Mouse (Mus musculus): ENCODE data around the gene Ugt2b36. TPM values are rescaled to one million over a fixed set of nuclear protein-coding genes. Genes with fewer than 3 reads are reported as not detected.
"Not testable (repeated sequence)": the region's sequence is repeated elsewhere in the genome, so short reads cannot be mapped to it uniquely, and the experiment has no call there.

The Ugt2b36 gene
- total RNA-seq (2017) = not detected in 3 replicates

GRCm38 (mm10) chr5:87092346-87093027 is at the start of gene Ugt2b36:
Gene Ugt2b36 (minus strand): TSS chr5:87092555.
- no peak for ATAC-seq (replicated peaks; ENCODE audit: insufficient number of reproducible peaks, low FRiP score, low TSS enrichment, poor library complexity, severe bottlenecking)

DNA sequence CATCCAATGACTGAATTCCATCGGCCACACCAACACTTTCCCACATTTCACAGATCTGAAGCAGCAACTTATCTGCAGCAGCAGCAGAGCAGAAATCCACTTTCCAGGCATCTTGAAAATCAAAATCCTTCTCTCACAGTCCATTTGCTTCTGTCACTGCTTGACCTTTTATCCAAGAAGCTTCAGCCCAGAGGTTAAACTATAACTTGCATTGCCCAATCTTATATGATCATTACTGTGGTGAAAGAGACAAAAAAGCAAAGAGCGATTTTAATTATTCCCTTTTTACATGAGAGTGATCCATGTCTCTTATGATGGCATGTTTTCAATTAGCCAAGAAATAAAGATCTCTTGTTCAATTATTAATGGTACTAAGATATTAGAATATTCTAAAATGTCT is 47.8 kb upstream of the Ugt2b36 start, which contains the start of gene Ugt2b5:
Gene Ugt2b5, minus strand, starts transcription at position 123 of the 400 bp plus-strand sequence.
- ATAC-seq (replicated peaks; ENCODE audit: insufficient number of reproducible peaks, low FRiP score, low TSS enrichment, poor library complexity, severe bottlenecking) = not testable (repeated sequence)

GRCm38 (mm10) chr5:87103697-87104096 is 11.3 kb upstream of the Ugt2b36 start:
- ATAC-seq (replicated peaks; ENCODE audit: insufficient number of reproducible peaks, low FRiP score, low TSS enrichment, poor library complexity, severe bottlenecking) = not testable (repeated sequence)

- no peak for ATAC-seq (replicated peaks; ENCODE audit: insufficient number of reproducible peaks, low FRiP score, low TSS enrichment, poor library complexity, severe bottlenecking)
Measured at GRCm38 (mm10) chr5:87091111-87091510, 1.2 kb downstream of the Ugt2b36 start.

- no peak for ATAC-seq (replicated peaks; ENCODE audit: insufficient number of reproducible peaks, low FRiP score, low TSS enrichment, poor library complexity, severe bottlenecking)
Measured at GRCm38 (mm10) chr5:87089264-87089663, 3.1 kb downstream of the Ugt2b36 start.

- ATAC-seq (replicated peaks; ENCODE audit: insufficient number of reproducible peaks, low FRiP score, low TSS enrichment, poor library complexity, severe bottlenecking) = no peak
Measured at GRCm38 (mm10) chr5:87086269-87086668, 6.1 kb downstream of the Ugt2b36 start.

- ATAC-seq (replicated peaks; ENCODE audit: insufficient number of reproducible peaks, low FRiP score, low TSS enrichment, poor library complexity, severe bottlenecking) = no peak
Measured at GRCm38 (mm10) chr5:87030624-87031023, 61.7 kb downstream of the Ugt2b36 start.

DNA sequence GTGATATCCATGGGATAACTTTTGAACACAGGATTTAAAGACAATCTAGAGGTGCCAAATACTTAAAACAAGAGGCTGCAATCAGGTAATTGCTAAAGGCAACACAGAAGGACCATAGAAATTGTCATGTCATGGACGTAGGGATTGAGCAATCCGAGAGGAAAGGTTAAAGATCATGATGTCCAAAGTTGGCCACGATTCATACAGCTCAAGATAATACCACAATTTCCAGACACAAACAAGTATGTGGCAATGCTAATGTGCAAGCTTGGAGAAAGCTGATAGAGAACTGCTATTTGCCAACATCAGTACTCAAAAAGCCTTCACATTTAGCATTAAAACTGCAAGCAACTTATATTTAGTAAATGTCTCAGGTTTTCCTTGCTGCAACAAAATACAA is 65.0 kb downstream of the Ugt2b36 start:
- no peak for ATAC-seq (replicated peaks; ENCODE audit: insufficient number of reproducible peaks, low FRiP score, low TSS enrichment, poor library complexity, severe bottlenecking)

Other genes with a start within 250 kb of the Ugt2b36 start
- not detected in 3 replicates for gene Ugt2b34, start 185.6 kb downstream of the Ugt2b36 start, total RNA-seq (2017)
- gene Ugt2b1, start 166.0 kb downstream of the Ugt2b36 start, total RNA-seq (2017) = not detected in 3 replicates
- gene Ugt2b35, start 91.7 kb downstream of the Ugt2b36 start, total RNA-seq (2017) = not detected in 3 replicates
- not detected in 3 replicates for gene Ugt2b5, start 47.8 kb upstream of the Ugt2b36 start, total RNA-seq (2017)
- gene Ugt2b37, start 162.2 kb upstream of the Ugt2b36 start, total RNA-seq (2017) = not detected in 3 replicates
- not detected in 3 replicates for gene Ugt2a3, start 244.6 kb upstream of the Ugt2b36 start, total RNA-seq (2017)

Data from monocyte, adult 5-6 weeks (primary cell).